Mouse (Mus musculus): Measurements from ENCODE around the gene Card10.

The Card10 gene

GRCm38 (mm10) chr15:78834233-78835005 lies 31.6 kb upstream of the Card10 start:
- no peak for DNase-seq (ENCODE audit: low read depth, low spot score)

- no peak for DNase-seq (ENCODE audit: low read depth, low spot score)
These were observed 30.7 kb upstream of the Card10 start for GRCm38 (mm10) chr15:78833582-78833981.

DNA sequence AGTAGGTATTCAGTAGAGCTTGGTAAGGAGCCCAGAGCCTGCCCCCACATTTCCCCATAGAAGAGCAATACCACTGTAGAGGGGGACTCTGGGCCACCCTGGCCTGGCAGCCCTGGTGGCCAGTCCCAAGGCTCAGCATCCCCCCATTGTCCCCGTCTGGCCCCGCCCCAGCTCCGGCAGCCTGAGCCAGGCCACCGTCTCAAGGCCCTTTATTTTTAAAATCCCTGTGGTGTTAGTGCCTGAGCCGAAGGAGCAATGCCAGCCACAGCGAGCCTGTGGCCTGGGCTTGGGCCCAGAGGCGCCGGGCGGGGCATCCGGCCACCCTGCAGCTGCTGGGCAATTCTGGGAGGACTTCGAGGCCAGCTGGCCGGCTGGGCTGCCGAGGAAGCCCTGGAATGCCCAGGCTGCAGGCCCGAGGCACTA lies 29.9 kb upstream of the Card10 start:
- DNase-seq (ENCODE audit: low read depth, low spot score), result no peak

DNA sequence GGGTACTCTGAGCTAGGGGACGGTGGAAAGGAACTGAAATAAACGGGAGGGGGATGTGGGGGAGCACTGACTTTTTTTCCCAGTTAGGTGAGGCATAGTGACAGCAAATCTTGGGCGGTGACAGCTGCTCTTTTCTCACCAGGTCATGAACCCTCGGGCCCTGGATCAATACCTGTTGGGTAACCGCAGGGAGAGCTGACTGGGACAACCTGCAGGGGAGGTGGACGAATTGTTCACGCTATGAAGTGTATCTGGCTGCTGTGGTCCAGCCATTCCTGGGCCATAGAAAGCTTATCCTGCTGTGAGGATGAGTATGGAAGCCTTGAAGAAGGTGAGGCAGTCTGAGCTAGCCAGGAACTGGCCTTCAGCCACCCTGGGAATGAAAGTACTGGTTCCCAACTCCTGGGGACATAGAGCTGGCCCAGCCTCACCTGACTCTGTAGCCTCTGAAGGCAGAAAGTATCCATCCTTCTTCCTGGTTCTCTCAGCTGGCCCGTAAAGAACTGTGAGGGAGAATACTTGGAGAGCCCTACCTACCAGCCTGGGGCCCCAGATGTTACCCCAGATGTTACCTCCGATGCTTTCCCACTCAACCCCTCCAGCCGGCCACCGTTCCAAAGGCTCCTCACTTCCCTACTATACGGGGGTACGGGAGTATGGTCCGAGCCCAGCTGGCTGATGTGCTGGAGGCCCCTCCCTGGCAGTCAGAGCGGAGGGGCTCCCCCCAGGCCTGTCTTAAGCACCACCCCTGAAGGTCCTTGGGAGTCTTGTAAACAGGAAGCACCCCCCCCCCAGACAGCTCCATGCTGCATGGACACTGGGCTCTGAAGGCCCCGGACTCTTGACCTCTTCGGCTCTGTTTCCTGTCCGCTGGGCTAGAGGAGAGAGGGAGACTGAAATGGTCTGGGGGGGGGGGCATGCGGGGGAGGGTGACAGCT lies 29.1 kb upstream of the Card10 start:
- DNase-seq (ENCODE audit: low read depth, low spot score), result no peak

- DNase-seq (ENCODE audit: low read depth, low spot score), result no peak
These were observed 28.2 kb upstream of the Card10 start for GRCm38 (mm10) chr15:78830742-78831719.

GRCm38 (mm10) chr15:78829636-78830035 lies 26.8 kb upstream of the Card10 start:
- DNase-seq (ENCODE audit: low read depth, low spot score), result no peak

- peak; percentile 74 for DNase-seq (ENCODE audit: low read depth, low spot score)
These were observed 25.5 kb upstream of the Card10 start for GRCm38 (mm10) chr15:78828315-78828714.

GRCm38 (mm10) chr15:78826213-78827204 lies 23.7 kb upstream of the Card10 start:
- peak; percentile 75 for DNase-seq (ENCODE audit: low read depth, low spot score)

- DNase-seq (ENCODE audit: low read depth, low spot score), result no peak
These were observed 13.2 kb upstream of the Card10 start for GRCm38 (mm10) chr15:78816074-78816391.

DNA sequence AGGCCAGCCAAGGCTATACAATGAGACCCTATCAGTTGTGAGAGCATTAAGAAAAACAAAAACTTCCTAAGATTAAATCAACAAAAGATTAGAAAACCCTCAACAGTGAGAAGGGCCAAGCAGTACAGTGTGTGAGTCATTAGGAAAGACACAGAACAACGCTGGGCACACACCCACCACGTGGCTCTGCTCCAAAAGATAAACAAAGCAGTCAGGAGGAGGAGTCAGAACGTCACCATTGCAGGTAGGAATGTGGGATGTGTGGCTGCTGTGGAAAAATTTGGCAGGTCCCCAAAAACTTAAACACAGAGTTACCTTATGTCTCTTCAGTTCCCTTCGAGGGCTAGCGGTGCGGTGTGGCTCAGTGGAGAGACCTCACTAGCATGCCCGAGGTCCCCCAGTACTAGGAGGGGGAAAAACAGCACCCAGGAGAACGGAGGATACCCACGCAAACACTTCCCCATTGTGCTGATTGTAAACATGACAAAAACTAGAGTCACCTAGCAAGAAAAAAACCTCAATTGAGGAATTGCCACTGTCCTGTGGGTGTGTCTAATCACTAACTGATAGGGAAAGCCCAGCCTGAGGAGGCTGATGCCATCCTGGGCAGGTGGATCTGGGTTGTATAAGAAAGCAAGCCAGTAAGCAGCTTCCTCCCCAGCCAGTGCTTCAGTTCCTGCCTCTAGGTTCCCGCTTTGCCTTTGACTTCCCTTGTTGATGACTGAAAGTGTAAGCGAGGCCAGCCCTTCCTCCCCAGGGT lies 12.7 kb upstream of the Card10 start:
- peak; percentile 27 for DNase-seq (ENCODE audit: low read depth, low spot score)

DNA sequence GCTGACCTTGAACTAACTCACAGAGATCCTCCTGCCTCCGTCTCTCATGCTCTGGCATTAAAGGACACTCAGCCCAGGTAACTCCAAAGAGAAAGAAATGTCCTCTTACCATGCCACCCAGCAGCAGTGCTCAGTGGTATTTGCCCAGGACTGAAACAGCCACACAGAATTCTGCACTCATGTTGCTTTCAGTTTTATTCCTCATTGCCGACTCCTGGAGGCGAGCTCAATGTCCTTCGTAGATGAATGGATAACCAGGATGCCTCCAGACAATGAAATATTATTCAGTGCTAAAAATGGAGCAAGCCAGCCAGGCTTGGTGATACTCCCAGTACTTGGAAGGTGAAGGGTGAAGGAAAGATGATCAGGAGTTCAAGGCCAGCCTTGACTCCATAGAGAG lies 10.8 kb upstream of the Card10 start:
- no peak for DNase-seq (ENCODE audit: low read depth, low spot score)

- no peak for DNase-seq (ENCODE audit: low read depth, low spot score)
These were observed 7.3 kb upstream of the Card10 start for GRCm38 (mm10) chr15:78810146-78810545.

GRCm38 (mm10) chr15:78809739-78810138 lies 6.9 kb upstream of the Card10 start:
- DNase-seq (ENCODE audit: low read depth, low spot score), result no peak

DNA sequence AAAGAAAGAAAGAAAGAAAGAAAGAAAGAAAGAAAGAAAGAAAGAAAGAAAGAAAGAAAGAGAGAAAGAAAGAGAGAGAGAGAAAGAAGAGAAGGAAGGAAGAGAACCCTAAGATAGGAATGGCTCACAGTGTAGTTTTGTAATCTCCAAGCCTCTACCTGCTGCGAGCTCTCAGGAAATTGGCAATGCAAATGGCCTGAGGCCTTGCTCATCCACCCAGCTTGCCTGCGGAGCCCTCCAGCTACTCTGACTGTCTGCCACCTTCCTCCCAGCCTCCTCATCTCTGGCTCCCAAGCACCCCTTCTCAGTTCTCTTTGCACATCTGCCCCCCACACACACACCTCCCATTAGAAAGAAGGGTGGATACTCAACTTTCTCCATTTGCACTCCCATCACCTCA lies 6.1 kb upstream of the Card10 start:
- DNase-seq (ENCODE audit: low read depth, low spot score), result no peak

DNA sequence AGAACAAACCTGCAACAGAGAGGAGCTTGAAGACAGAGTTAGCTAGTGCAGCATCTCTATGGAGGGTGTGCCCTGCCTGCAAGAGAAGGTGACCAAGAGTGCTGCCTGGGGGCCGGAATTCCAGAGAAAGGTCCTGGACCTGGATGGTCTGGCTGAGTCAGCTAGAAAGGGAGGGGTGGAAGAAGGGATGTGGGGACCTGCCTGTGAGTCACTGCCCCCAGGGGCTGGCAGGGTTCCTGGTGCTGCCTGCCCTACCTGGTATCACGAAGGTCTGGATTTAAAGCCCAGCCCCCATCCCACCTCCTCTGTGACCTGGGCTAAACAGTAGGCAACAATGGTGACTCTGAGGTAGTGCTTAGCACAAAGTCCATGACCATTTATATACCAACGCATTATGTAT lies 4.3 kb upstream of the Card10 start:
- DNase-seq (ENCODE audit: low read depth, low spot score), result no peak

DNA sequence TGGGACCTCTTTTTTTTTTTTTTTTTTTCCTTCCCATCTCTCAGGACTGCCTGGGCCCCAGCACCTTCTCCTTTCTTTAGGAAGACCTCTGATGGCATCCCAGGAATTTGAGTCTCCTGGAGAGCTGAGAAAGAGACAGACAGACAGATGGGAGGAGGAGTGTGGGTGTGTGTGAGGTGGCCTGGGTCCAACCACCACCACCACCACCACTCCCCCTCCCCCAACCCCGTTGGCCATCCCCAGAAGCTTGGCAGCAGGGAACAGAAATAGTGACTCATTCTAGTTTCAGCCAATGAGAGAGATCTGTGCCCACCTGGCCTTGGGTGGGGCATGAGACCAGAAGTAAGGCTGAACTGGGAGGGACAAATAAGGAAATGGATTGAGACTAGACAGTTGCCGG lies 3.8 kb upstream of the Card10 start:
- no peak for DNase-seq (ENCODE audit: low read depth, low spot score)

GRCm38 (mm10) chr15:78805351-78805750 lies 2.5 kb upstream of the Card10 start:
- DNase-seq (ENCODE audit: low read depth, low spot score), result no peak

GRCm38 (mm10) chr15:78804326-78804725 lies 1.5 kb upstream of the Card10 start:
- no peak for DNase-seq (ENCODE audit: low read depth, low spot score)

DNA sequence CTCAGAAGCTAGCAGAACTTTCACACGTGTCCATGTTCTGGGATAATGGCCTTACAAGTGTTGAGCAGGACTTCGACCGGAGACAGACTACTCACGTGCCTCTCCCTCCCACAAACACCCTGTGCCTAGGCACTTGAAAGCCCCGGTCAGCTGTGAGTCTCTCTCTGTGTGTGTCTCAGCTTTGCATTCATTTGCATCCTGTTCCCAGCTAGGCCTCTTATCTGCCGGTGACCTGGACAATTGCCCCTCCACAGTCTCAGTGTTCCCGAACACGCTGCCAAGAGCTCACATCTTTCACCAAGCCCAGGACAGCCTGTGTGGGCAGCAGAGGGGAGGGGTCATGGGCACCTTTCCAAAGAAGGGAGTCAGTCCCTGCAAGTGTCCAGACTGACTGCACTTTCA lies 658 bp upstream of the Card10 start:
- DNase-seq (ENCODE audit: low read depth, low spot score), result no peak

Measured in CD4-positive helper T cell, adult 2 months (primary cell).